Mouse (Mus musculus): ENCODE results near the gene Sppl3. TPM values are rescaled to one million over a fixed set of nuclear protein-coding genes. Genes with fewer than 3 reads are reported as not detected.

Sppl3 gene
- polyA plus RNA-seq, 1 experiment = 47.7 TPM

DNA sequence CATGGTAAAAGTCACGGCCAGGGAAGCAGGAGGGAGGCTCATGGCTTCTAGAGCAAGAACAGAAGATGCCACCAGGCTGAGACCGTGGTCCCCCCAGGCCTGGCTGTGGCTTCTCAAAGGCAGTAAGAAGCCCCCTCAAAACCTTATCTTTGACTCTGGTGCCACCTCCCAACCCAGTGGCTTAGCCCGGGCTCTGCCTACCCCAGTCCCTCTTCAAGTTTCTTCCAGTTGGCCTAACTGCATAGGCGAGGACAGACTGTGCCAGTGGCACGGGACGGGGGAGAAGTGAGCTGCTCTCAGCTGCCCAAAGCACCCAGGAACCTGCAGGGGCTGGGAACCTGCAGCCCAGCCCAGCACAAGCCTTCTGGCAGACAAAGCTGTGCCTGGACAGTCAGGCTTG lies 113.8 kb downstream of the Sppl3 start:
- Histone ChIP-seq H3K36me3 (ENCODE audit: control insufficient read depth, insufficient read depth, low read length) (peaks cover 17% of the 10 kb centered on the region), H3K27ac (ENCODE audit: insufficient read depth, low read length) (no peak overlapping the region), H3K4me1 (ENCODE audit: control insufficient read depth, insufficient read depth, insufficient read length) (peaks cover 4% of the 10 kb centered on the region; the same call in 1 of the 2 replicates), H3K27me3 (ENCODE audit: control insufficient read depth, insufficient read depth, low read length) (no peaks in the 10 kb centered on the region), H3K4me3 (ENCODE audit: extremely low read depth, insufficient read depth, insufficient read length) (no peak overlapping the region)
- TF ChIP-seq CTCF (IDR thresholded peaks at IDR 0.05; ENCODE audit: extremely low read depth, insufficient read depth, insufficient read length, insufficient replicate concordance) (no peak), POLR2A (IDR thresholded peaks at IDR 0.05; ENCODE audit: low read depth, low read length) (no peak)
- 95% methylated on average over 6 of the region's 6 CpGs for WGBS
- no peak for DNase-seq (ENCODE audit: low read depth in 1 of 2, low spot score in 2 of 2)

DNA sequence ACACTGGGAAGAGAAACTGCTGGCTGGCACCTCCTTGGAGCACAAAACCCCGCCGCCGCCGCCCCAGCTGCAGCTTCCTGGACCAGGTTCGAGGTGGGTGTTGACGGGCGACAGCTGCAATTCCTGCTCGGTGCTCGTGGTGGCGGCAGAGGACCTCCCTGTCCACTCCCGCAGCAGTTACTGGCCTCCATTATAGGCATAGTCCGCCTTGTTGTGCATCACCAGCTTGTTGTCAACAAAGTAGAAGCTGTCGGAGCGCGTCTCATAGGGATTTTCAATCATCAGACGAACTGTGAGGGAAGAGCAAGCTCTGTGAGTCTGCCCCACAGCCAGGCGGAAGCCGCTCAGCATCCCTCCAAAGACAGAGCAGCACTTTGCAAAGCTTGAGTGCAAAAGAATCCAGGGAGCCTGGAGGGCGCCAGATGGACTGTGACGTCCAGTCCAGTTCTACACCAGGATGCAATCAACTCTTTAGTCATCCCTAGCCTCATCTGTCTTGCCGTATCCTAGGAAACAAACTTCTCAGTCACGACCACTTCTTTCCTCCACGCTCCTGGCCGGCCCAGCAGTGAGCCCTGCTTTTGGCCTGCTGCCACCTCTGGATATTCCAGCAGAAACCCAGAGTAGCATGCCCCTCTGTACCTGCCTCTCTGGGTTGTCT lies 114.4 kb downstream of the Sppl3 start:
- Histone ChIP-seq H3K4me3 (ENCODE audit: extremely low read depth, insufficient read depth, insufficient read length) (no peak overlapping the region), H3K27ac (ENCODE audit: insufficient read depth, low read length) (no peak overlapping the region), H3K4me1 (ENCODE audit: control insufficient read depth, insufficient read depth, insufficient read length) (peaks cover 4% of the 10 kb centered on the region; the same call in 1 of the 2 replicates), H3K27me3 (ENCODE audit: control insufficient read depth, insufficient read depth, low read length) (no peaks in the 10 kb centered on the region), H3K36me3 (ENCODE audit: control insufficient read depth, insufficient read depth, low read length) (peaks cover 19% of the 10 kb centered on the region)
- DNase-seq (ENCODE audit: low read depth in 1 of 2, low spot score in 2 of 2) = peak in 1 of 2 experiments; percentile 82
- no peak for TF ChIP-seq POLR2A (IDR thresholded peaks at IDR 0.05; ENCODE audit: low read depth, low read length)
- peak; percentile 99 for TF ChIP-seq CTCF (IDR thresholded peaks at IDR 0.05; ENCODE audit: extremely low read depth, insufficient read depth, insufficient read length, insufficient replicate concordance)
- 36% methylated on average over 24 of the region's 24 CpGs for WGBS

DNA sequence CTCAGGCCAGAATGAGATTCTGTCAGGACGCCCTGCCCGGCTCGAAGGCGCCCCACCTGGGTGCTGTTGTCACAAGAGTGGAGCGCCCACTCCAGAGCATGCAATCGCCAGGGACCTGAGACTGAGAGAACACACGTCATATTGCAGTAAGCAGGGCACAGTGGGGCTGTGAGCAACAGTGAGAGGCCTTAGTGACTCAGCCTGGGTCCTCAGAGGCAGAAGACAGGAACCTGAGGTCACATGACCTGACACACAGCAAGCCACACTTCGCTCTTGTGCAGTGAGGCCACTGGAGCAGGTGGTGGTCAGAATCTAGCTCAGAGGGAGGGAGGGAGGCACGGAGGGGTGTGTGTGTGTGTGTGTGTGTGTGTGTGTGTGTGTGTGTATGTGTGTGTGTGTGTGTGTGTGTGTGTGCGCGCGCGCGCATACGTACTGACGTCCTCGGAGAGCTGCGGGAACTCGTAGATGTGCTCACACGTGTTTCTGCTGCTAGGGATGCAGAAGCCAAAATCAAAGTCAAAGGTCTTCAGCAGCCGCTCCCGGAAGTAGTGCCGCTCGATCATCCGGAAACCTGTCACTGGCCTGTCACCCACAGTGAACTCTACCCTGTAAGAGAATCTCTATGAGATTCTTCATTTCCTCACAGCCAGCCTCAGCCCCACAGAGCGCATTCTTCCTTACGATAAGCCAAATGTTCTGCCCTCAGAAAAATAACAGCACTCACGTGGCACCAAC lies 115.8 kb downstream of the Sppl3 start:
- WGBS = 82% methylated on average over 28 of the region's 28 CpGs

DNA sequence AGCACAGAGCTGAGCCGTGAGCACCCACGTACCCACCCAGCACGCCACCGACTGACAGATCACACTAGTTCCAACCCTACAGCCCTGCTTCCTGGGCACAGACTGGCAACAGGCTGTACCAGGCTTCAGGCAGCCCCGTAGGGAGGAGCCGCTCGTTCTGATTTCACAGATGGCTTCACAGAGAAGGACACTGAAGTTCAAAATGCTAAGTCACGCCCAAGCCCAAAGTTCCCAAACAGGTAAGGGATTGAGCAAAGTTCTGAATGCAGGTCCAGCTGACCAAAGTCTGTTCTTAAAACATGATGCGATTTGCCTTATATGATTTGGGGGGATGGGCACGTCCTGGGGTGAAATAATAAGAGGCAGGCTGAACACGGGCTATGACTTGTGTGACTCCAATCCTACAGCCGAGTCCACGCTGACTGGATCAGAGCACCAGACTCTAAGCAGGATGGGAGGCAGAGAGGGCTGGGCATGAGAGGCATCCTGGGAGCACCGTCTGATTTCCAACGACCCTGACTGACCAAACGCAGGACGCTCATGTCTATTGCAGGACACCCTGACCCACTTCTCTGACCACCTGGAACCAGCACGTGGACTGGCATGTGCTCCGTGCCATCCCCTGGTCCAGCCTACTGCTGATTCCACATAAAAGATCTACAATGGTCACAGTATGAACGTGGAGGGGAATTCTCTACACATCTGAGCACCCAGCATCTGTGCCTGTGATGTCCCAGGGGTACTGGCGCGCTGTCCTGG lies 116.7 kb downstream of the Sppl3 start:
- Histone ChIP-seq H3K4me1 (ENCODE audit: control insufficient read depth, insufficient read depth, insufficient read length) (peaks cover 5% of the 10 kb centered on the region; the same call in 1 of the 2 replicates), H3K36me3 (ENCODE audit: control insufficient read depth, insufficient read depth, low read length) (peaks cover 19% of the 10 kb centered on the region), H3K27ac (ENCODE audit: insufficient read depth, low read length) (no peak overlapping the region), H3K4me3 (ENCODE audit: extremely low read depth, insufficient read depth, insufficient read length) (no peak overlapping the region), H3K27me3 (ENCODE audit: control insufficient read depth, insufficient read depth, low read length) (no peaks in the 10 kb centered on the region)
- 93% methylated on average over 22 of the region's 22 CpGs for WGBS
- TF ChIP-seq POLR2A (IDR thresholded peaks at IDR 0.05; ENCODE audit: low read depth, low read length) (no peak), CTCF (IDR thresholded peaks at IDR 0.05; ENCODE audit: extremely low read depth, insufficient read depth, insufficient read length, insufficient replicate concordance) (no peak)
- DNase-seq (ENCODE audit: low read depth in 1 of 2, low spot score in 2 of 2) = no peak

More for the DNA sequence above, 115.8 kb downstream of the Sppl3 start:
- TF ChIP-seq POLR2A (IDR thresholded peaks at IDR 0.05; ENCODE audit: low read depth, low read length) = no peak
- no peak for TF ChIP-seq CTCF (IDR thresholded peaks at IDR 0.05; ENCODE audit: extremely low read depth, insufficient read depth, insufficient read length, insufficient replicate concordance)
- H3K4me1 ChIP-seq (ENCODE audit: control insufficient read depth, insufficient read depth, insufficient read length) = peaks cover 4% of the 10 kb centered on the region; the same call in 1 of the 2 replicates
- no peak for DNase-seq (ENCODE audit: low read depth in 1 of 2, low spot score in 2 of 2)
- no peaks in the 10 kb centered on the region for H3K27me3 ChIP-seq (ENCODE audit: control insufficient read depth, insufficient read depth, low read length)
- H3K4me3 ChIP-seq (ENCODE audit: extremely low read depth, insufficient read depth, insufficient read length) = no peak overlapping the region
- peaks cover 19% of the 10 kb centered on the region for H3K36me3 ChIP-seq (ENCODE audit: control insufficient read depth, insufficient read depth, low read length)
- no peak overlapping the region for H3K27ac ChIP-seq (ENCODE audit: insufficient read depth, low read length)

DNA sequence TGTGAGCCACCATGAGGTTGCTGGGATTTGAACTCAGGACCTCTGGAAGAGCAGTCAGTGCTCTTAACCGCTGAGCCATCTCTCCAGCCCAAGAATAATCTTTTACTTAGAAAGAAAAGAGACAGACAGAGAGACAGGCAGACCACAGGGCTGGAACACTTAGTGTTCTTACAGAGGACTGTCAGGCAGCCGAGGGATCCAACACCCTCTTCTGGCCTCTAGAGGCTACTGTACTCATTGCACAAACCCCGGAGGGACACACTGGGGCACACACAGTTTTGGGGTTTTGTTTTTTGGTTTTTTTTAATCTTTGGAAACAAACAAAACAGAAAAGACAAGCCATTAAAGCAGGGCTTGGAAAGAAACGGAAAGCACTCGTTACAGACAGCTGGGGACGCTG lies 118.4 kb downstream of the Sppl3 start:
- H3K27me3 ChIP-seq (ENCODE audit: control insufficient read depth, insufficient read depth, low read length) = no peaks in the 10 kb centered on the region
- no peak overlapping the region for H3K27ac ChIP-seq (ENCODE audit: insufficient read depth, low read length)
- peaks cover 17% of the 10 kb centered on the region for H3K36me3 ChIP-seq (ENCODE audit: control insufficient read depth, insufficient read depth, low read length)
- WGBS = 92% methylated on average over 6 of the region's 6 CpGs
- peaks cover 17% of the 10 kb centered on the region for H3K4me1 ChIP-seq (ENCODE audit: control insufficient read depth, insufficient read depth, insufficient read length)
- no peak for DNase-seq (ENCODE audit: low read depth in 1 of 2, low spot score in 2 of 2)
- TF ChIP-seq POLR2A (IDR thresholded peaks at IDR 0.05; ENCODE audit: low read depth, low read length) (no peak), CTCF (IDR thresholded peaks at IDR 0.05; ENCODE audit: extremely low read depth, insufficient read depth, insufficient read length, insufficient replicate concordance) (no peak)
- H3K4me3 ChIP-seq (ENCODE audit: extremely low read depth, insufficient read depth, insufficient read length) = no peak overlapping the region

DNA sequence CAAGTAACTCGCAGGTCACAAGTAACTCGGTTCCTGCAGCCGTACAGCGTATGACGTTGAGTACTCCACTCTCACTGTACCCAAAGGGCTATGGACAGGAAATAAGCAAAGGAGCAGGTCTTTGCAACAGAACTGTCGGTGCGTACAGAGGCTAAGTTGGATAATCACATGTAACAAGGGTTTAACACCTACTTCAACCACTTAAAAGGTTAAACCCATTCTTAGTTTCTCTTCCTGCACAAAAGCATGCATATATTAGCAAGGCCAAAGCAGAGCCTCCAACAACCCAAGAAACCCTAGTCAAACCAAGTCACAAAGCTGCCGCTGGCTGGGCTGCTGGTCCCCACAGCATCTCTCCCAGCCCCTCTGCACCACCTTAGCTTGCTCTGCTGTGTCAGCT lies 121.5 kb downstream of the Sppl3 start:
- no peak for DNase-seq (ENCODE audit: low read depth in 1 of 2, low spot score in 2 of 2)
- Histone ChIP-seq H3K36me3 (ENCODE audit: control insufficient read depth, insufficient read depth, low read length) (peaks cover 8% of the 10 kb centered on the region), H3K4me1 (ENCODE audit: control insufficient read depth, insufficient read depth, insufficient read length) (peaks cover 12% of the 10 kb centered on the region), H3K4me3 (ENCODE audit: extremely low read depth, insufficient read depth, insufficient read length) (no peak overlapping the region), H3K27me3 (ENCODE audit: control insufficient read depth, insufficient read depth, low read length) (no peaks in the 10 kb centered on the region), H3K27ac (ENCODE audit: insufficient read depth, low read length) (peak overlapping the region; percentile 60)
- WGBS = 60% methylated on average over 8 of the region's 8 CpGs
- TF ChIP-seq POLR2A (IDR thresholded peaks at IDR 0.05; ENCODE audit: low read depth, low read length) (peak; percentile 5; the same call in 1 of the 2 replicates), CTCF (IDR thresholded peaks at IDR 0.05; ENCODE audit: extremely low read depth, insufficient read depth, insufficient read length, insufficient replicate concordance) (no peak)
